Mouse (Mus musculus) frontal cortex, postnatal 14 days (tissue): ENCODE results near the gene Plch1.

Experiments
- DNase-seq, 2 experiments: peaks; one replicate each; pipeline ENCODE4 v3.0.0; 2022; ENCODE audit warnings: low spot score in 2 of 2

Gene Plch1

DNA sequence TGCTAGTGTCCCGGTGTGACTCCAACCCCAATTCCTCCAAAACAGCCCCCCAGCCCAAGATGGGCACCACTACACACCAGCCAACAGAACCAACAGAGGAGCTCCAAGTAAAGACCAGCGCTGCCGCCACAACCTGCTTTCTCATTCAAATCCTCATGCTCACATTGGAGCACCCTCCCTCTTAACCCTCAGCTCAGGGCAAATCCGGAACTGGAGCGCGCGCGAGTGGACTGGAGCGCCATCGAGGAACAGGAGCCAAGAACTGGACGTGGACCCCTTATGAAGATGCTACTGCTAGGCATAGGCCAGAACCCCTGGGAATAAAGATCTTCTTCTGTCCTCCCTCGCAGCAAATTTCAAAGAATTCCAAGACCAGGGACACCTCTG is at the start of gene Plch1:
Gene Plch1 (minus strand): TSS at position 164 of the 387 bp plus-strand sequence.
- peak; percentile 15 to 35 for DNase-seq

DNA sequence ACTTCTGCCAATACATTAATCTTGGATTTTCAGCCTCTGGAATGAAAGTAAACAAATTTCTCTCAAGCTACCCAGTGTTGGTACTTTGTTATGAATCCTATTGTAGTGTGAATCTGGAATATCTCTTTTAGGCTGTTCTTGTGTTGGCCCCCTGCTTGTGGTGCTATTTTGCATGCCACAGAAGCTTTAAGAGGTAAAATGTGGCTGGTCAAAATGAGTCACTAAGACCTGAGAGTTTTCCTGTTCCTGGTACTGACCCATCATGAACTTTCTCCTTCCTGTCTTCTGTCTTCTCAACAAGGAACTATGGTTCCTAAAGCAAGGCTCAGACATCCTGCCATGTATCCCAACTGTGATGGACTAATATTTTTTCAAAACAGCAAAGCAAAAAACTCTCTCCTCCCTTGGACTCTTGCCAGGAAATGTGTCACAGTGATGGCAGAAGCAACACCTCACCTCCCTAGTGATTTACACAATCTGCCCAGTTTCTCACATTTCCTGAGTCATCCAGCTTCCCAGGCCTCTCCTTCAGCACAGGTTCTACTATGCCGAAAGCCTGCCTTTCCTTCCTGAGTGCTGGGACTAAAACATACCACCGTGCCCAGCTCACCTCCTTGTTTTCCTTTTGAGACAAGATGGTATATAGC is 42.1 kb upstream of the Plch1 start:
- DNase-seq, result peak in 1 of 2 experiments; percentile 10

DNA sequence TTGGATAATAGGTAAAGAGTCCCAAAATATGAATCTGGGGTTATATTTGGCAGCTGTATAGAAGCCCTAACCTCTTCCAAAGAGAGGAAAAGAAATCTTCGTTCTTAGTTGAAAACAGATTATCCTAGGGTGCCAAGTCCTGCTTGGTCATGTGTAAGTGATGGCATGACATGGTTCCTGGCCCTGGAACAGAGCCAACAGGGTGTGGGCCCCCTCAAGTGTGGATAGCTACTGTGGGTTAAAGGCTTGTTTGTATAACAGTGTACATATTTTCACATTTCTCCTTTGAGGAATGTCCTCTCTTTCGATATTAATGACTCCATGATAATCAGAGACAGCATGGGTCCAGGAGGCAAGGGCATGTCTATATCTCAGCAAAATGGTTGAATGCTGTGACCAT is 39.7 kb upstream of the Plch1 start:
- no peak for DNase-seq

DNA sequence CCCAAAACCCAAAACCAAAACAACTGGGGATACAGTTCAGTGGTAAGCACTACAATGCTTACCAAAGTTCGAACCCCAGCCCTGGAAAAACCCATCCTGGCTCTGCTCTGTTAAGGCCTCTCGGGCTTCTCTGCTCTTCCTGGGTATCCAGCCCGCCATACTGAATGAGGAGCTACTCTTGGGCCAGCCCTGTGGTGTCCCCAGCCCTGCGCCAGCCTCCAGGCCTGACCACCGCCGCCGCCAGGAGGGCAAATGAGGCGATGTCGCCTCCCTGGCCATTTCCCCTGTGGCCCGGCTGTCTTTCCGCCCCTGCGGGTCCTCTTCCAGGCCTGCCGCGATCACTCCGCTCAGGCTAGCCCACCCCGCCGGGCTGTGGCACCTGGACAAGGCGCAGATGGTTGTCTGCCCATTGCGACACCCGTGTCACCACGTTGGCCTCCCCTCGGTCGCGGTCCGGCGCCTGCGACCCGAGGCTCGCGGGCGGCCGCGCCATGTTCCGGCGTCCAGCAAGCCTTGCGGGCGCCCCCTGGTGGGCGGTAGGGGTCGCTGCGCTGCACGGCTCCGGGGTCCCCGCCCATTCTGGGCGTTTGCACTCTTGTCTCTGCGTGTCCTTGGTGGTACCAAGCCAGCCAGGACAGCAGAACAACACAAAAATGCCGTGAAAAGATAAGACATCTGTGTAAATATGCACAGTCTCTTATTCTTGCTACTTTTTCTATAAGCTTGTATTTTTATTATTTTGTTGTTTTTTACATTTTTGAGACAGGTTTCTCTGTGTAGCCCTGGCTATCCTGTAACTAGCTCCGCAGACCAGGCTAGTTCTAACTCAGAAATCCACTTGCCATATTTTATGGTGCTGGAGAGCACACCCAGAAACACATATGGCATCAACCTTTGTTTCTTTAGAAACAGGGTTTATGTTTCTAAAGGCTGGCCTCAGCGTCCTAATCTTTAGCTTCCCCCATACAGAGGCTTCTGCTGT is 29.9 kb upstream of the Plch1 start, which contains the start of gene E130311K13Rik:
Gene E130311K13Rik (minus strand): TSS at position 595 of the 982 bp plus-strand sequence.
- DNase-seq, result peak; percentile 61 to 86

DNA sequence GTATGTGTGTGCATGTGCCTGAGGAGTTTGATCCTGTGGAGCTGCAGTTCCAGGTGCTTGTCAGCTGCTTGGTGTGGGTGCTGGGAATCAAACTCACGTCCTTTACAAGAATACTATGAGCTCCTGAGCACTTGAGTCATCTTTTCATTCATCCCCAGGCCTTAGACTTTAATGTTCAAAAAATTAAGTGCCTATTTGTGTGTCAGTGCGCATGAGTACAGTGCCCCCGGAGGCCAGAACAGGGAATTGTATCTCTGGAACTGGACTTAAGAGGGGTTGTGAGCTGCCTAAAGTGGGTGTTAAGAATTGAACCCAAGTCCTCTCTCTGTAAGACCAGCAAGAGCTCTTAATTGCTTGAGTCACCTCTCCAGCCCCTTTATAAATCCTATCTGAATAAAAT is 20.4 kb upstream of the Plch1 start:
- no peak for DNase-seq

DNA sequence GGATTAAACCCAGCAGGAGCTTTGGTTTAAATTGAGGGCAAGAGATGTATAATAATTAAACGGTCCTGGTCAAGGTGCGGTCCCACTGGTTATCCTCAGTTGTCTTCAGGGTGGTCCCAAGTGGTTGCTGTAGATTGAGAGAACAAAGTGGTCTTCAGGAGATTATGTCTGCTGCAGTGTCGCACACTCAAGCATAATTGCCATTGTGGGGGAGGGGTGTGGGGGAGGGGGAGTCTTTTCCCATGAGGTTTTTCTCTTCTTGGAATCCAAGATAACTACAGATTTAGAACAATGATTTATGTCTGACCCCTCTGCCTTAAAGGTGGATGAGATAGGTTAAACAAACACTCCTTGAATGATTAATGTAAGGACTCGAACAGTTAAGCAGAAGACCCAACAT is 11.0 kb upstream of the Plch1 start:
- no peak for DNase-seq

DNA sequence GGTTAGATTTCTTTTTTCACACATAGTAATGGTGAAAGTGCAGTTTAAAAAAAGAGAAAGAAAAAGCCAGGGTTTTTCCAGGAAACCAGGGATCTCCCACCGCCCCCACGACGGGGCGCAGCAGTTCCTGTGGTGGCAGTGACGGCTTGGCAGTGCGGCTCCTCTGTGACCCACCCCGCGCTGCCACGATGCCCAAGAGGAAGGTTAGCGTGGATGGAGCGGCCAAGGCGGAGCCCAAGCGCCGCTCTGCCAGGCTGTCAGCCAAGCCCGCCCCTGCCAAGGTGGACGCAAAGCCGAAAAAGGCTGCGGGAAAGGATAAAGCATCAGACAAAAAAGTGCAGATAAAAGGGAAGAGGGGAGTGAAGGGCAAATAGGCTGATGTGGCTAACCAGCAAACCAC is 6.0 kb upstream of the Plch1 start:
- no peak for DNase-seq

DNA sequence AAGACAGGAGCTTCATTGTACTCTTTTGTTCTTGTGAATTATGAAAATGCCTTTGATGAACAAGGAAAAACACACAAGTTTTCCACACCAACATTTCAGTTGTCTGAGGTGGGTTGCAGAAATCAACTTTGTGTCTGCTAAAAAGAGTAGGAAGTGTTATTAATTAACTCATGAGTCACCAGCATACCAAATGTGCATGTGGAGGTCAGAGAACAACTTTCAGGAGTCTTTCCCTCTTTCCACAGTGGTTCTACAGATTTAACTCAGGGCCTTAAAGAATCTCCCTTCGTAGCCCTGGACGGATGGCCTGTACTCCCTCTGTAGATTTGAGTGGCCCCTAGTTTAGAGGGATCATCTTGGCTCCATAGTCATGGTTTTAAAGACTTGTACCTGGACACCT is 4.9 kb upstream of the Plch1 start:
- no peak for DNase-seq

DNA sequence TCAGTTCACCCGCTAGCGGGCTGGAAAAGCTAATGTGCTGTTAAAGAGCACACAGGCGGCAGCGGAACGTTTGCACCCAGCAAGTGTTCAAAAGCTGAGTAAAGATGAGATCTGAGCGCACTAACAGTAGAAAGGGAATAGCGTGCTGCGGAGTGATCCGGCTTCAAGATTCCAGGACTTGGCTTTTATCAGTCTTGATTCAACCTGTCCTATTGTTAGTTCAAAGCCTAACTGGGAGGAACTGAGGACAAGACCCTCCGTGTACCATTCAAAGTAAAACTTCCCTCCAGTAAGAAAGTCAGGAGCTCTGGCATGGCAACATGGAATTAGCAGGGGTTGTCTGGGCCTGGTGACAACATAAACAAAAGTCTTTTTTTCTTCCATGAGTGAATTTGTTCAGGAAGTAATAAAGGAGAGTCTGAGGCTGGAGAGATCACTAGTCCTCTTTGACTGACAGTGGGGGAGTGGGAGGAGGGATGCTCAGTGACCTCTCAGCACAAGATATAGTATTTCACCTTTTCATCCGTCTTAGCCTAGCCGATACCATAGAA is 824 bp upstream of the Plch1 start:
- no peak for DNase-seq

DNA sequence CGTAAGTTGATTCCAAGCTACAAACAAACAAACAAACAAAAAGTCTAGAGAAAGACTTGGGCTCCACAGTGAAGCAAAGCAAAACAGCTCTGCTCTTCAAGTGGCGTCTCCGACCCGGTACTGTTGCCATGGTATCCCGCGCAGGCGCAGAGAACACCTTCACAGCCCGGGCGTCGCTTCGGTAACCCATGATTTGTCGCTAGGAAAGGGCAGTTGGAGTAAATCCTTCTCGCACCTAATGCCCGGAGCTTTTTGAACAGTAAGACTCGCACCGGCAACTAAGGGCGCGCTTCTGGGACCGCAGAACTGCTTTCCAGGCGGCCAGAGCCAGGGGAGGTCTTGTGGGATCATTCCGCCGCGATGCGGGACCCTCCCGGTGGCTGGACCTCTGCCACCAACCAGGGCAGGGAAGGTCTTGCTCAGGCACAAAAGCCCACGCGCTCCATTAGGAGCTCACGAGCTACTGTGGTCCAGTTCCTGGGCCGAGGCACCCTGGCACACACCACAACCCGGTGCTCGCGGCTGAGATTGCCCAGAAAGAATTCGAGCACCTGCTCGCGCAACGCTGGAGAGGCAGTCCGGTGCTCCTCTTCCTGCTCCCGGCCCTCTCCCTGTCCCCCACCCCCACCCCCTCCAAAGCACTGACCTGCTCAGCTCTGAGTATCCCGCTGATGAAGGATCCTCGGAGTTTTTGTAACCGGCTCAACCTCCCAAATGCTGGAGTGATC is 527 bp downstream of the Plch1 start:
- peak; percentile 58 to 72 for DNase-seq

DNA sequence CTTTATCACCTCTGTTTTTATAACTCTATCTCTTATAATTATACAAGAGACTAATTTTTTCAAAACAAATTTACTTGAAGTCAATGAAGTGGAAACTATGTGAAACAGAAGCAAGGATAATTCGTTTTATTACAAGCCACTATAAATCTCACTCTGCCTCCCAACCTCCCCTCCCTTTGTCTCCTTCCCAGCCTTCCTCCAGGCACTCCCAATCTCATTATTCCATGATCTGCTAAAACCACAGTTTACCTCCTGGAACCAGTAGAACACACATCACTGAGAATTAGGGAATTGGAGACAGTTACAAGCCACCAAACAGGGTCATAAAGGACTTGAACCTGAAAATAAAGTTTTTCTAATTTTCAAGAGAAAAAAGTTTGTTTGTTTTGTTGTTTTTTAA is 2.1 kb downstream of the Plch1 start:
- DNase-seq, result no peak

DNA sequence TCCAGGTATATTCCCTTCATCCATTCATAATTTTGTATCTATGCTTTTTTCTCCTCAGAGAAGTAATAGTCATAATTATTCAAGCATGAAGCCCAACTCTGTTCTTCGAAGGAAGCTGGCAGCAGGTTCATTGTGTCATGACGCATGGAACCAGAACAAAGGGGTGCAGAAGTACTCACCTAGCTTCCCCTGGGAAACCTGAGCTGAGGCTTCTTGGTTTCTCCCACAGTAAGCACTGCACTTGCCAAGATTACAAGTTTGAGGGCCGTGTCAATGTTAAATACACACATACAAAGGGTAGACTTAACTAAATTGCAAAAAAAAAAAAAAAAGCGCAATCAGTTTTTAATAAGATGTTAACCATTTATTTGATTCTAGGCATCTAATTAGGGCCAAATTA is 3.0 kb downstream of the Plch1 start:
- DNase-seq, result no peak

DNA sequence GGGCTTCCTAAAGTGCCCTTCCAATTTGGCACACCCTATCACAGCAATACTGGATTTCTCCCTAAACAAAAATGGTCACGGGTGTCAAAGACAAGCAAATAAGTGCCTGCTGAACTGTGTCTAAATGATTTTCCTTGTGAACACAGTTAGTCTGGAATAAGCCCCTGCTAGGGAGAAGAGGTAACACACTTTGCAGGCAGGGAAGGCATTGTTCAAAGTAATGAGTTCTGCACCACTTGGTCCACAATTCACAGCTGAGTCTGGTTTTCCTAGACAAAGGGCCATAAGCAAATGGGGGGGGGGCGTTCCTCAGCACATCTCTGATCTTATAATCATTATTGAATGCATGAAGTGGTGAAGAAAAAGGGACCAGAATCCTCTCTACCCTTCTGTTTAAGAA is 3.5 kb downstream of the Plch1 start:
- no peak for DNase-seq

DNA sequence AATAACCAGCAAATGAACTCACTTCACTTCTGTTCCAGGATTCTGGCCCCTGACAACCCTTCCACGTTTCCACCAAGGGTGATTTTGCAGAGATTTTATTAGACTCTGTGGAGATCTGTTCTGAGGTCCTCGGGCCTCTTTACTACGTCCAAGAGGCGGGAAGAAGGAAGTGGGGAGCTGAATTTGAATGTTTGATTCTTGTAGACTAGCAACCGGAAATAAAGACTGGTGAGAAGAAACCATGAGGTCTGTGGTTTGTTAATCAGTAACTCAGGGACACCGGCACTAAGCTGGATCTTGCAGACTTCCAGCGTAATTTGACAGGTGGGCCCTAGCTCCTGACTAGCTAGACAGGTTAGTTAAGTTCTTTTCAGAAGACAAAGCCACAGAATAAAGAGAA is 5.6 kb downstream of the Plch1 start:
- DNase-seq, result no peak

DNA sequence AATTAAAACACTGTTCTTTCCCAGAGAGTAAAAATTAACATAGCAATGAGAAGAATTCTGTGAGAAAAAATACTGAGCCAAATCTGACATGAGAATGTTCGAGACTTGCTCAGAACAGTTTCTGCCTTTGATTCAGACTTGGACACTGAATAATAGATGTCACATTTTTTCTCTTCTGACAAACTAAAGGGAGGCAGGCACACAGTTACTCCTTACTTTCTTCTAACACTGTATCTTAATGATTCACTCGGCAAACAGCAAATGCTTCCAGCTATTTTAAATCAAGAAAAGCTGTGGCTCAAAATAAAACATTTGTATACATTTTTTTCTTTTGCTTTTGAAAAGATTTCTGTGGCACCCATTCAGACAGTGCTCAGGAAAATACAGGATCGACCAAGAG is 7.1 kb downstream of the Plch1 start:
- no peak for DNase-seq

DNA sequence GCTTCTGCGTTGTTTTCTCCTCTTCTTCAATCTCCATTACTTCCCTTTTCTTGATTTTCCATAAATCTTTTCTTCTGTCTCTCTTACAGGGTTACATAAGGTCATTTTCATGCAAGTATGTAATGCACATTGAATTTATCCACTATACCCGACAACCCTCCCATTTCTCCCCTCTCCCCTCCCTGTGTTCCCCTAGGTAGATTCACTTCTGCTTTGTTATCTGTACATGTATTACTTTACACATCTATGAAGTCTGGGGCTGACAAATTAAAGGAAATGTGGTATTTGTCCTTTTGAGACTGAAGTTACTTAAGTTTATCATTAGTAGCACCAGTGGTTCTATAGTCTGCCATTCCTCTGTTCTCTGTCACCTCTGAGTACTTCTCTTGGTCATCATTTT is 18.2 kb downstream of the Plch1 start:
- no peak for DNase-seq

DNA sequence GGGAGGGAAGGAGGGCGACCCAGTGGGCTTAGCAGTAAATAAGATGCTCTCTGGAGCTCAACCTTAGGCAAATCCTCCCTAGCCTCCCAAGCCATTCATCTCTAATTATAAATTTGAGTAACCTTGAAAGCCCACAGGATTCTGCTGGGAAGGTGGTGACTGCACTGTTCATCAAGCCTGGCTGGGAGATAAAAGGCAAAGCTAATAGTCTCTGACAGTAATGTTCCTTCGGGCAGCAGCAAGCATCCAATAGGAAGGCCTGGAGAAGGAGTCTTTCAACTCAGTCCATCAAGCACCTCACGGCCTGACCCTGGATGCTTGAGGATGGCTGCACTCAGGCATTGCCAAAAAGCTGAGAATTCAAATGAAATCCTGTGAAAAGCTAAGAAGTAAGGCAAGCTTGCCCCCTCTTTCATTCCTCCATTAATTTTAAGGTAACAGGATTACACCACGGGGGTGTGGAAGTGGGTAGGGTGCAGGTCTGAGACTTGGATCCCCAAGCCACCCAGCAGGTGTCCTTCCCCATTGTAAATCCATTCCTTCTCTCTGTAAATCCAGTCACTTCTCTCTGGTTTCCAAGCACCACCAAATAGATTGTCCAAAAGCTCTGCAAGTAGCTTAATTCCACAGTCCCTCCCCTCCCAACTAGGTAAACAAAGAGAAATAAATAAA is 20.1 kb downstream of the Plch1 start:
- no peak for DNase-seq

DNA sequence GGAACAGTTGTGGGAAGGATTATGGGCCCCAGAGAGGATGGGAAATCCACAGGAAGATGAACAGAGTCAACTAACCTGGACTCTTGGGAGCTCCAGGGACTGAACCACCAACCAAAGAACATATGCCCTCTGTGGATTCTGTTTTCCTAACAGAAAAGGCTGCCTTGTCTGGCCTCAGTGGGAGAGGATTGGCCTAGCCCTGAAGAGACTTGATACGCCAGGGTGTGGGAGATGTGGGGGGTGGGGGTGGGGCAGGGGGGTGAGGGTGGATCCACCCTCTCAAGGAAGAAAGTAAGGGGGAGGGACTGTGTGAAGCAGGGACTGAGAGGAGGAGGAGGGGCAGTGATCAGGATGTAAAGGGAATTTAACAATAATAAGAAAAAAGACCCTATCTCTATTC is 26.5 kb downstream of the Plch1 start:
- no peak for DNase-seq

DNA sequence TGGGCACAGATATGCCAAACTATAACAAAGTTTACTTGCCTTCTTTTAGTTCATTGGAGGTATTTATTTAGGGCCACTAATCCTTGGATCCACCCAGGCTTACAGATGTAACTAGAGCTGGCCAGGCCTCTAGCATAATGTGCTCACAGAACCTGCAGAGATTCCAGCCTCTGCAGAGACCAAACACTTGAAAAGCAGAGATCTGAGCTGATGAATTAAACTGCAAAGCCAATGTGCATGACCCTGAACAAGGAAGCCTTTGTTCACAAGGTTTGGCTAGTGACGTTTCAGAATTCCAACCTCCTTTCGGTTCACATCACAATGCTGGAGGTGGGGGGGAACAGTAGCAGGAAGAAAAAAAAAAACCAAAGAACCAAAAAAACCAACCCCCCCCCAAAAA is 28.0 kb downstream of the Plch1 start:
- no peak for DNase-seq

DNA sequence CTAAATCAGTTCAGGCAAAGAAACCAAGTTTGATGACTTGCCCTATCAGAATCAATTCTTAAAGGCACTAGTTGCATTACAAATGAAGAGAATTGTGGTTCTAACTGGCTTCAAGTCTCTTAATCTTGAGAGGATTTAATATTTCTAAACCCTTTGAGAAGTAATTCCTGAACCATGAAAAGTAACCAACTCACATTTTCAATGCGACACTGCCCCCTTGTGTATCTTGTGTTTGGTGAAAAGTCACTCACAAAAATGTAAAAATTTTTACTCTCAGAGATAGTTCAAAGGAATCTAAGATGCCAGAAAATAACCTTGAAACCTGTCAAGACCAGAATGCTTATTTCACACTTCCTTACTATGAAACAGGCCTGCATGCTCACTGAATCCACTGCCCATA is 31.0 kb downstream of the Plch1 start:
- DNase-seq, result peak in 1 of 2 experiments; percentile 38

DNA sequence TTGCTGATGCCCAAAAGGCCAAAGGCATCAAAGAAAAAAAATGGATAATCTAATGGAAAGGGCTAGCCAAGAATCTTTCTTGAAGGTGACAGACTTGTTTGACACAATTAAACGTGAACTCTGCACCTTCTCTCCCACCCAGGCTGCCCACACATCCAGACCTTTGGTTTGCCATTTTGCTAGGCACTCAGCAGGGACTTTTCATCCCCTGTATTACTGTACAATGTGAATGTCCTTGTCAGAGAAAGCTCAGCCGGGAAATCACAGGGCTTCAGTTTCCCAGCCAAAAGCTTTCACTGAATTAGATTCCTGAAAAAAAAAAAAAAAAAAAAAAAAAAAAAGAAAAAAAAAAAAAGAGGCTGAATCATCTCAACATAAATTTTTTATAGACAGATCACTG is 34.2 kb downstream of the Plch1 start:
- DNase-seq, result no peak

DNA sequence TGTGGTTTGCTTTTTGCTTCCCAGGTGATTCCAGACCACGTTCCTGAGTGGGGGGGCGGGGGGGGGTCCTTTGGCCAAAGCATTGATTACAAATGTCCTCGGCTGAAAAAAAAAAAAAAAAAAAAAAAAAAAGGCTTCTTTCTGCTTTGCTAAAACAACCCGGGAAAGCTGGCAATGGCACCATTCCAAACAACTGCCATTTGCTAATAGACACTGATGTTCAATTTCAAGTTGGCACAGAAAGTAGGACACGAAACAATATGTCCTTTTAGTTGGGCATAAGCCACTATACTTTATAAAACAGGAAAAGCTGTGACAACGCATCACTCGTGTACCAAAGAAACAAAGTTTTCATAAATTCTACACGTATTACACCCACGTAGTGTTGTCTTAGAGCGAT is 36.6 kb downstream of the Plch1 start:
- no peak for DNase-seq
